Mouse (Mus musculus) midbrain, postnatal 0 days (tissue): ENCODE results near the gene Eid1. TPM values are rescaled to one million over a fixed set of nuclear protein-coding genes. Genes with fewer than 3 reads are reported as not detected.
A peak's percentile ranks its signal among the peaks of the same experiment; 100 is the strongest.

Experiments
- ATAC-seq: fragments of 200-750 bp; cut with Nextera tagmentation; 2 replicates; pipeline ENCODE4 v1.8.0; 2017; ENCODE audit warnings: moderate number of reproducible peaks, mild to moderate bottlenecking, moderate TSS enrichment, moderate library complexity; ENCODE audit not compliant: low FRiP score
- DNase-seq: peaks from one replicate; pipeline ENCODE4 v3.0.0-alpha.2; 2015; ENCODE audit warnings: low spot score
- H3K27ac ChIP-seq: fragments of 300-500 bp; sonication (generic); 2 replicates; pipeline ENCODE4 v1.5.1; 2014; ENCODE audit warnings: low read depth, mild to moderate bottlenecking, low read length, mixed read lengths
- H3K27me3 ChIP-seq: fragments of 300-500 bp; sonication (generic); 2 replicates; pipeline ENCODE4 v1.6.1; 2014; ENCODE audit warnings: low read length, control low read depth, mixed read lengths; ENCODE audit not compliant: insufficient read depth
- H3K36me3 ChIP-seq: fragments of 300-500 bp; sonication (generic); 2 replicates; pipeline ENCODE4 v1.6.1; 2014; ENCODE audit warnings: low read length, control low read depth, mixed read lengths; ENCODE audit not compliant: insufficient read depth
- H3K4me1 ChIP-seq: fragments of 300-500 bp; sonication (generic); 2 replicates; pipeline ENCODE4 v1.6.1; 2014; ENCODE audit warnings: mild to moderate bottlenecking, control low read depth, antibody characterized with exemption, low read length, mixed read lengths; ENCODE audit not compliant: insufficient read depth
- H3K4me2 ChIP-seq: fragments of 300-500 bp; sonication (generic); 2 replicates; pipeline ENCODE4 v1.6.1; 2014; ENCODE audit warnings: low read depth, mild to moderate bottlenecking, low read length, mixed read lengths; ENCODE audit not compliant: poor library complexity, severe bottlenecking
- H3K4me3 ChIP-seq: fragments of 300-500 bp; sonication (generic); 2 replicates; pipeline ENCODE4 v1.5.1; 2014; ENCODE audit warnings: low read depth, mild to moderate bottlenecking, low read length, moderate library complexity
- H3K9ac ChIP-seq: fragments of 300-500 bp; sonication (generic); replicated peaks from 2 replicates; pipeline ENCODE4 v1.6.1; 2014; ENCODE audit warnings: mild to moderate bottlenecking, low read length, moderate library complexity, mixed read lengths; ENCODE audit not compliant: poor library complexity, severe bottlenecking
- H3K9me3 ChIP-seq: fragments of 300-500 bp; sonication (generic); 2 replicates; pipeline ENCODE4 v1.6.1; 2016; ENCODE audit warnings: low read length, control low read depth
- CTCF ChIP-seq: IDR thresholded peaks from 2 replicates; pipeline ENCODE4 v1.5.1; 2016; ENCODE audit warnings: antibody characterized with exemption, mild to moderate bottlenecking
- WGBS: fragments of 180-500 bp; shearing (Covaris S2); extraction: QIAGEN DNeasy Blood & Tissue Kit; methylation state at CpG from one replicate; pipeline ENCODE4 v1.1.7; 2014; 5-methylcytosine and 5-hydroxymethylcytosine counted together
- polyA plus RNA-seq: library from polyadenylated mRNA; unstranded; fragments of >200 nt; fragmentation: Nextera tagmentation; extraction: Ambion mirVana; gene quantifications from 2 replicates; pipeline ENCODE4 v1.2.1, GENCODE M21; 2015
- total RNA-seq: library from RNA; depleted of rRNA; stranded (reverse); fragments of >200 nt; gene quantifications from 2 replicates; pipeline ENCODE4 v1.2.3, GENCODE M21; 2014

The Eid1 gene
- total and polyA plus RNA-seq, 2 experiments from 2014 or later = 428 to 465 TPM

GRCm38 (mm10) chr2:125681811-125682210 is 8.9 kb downstream of the Eid1 start:
- 78% methylated on average over 9 of the region's 9 CpGs for WGBS

GRCm38 (mm10) chr2:125683895-125684294 is 11.0 kb downstream of the Eid1 start:
- H3K4me1 ChIP-seq = no peaks in the 10 kb centered on the region
- no peak overlapping the region for H3K4me3 ChIP-seq
- H3K27ac ChIP-seq = no peak overlapping the region
- H3K27me3 ChIP-seq = no peaks in the 10 kb centered on the region
- no peak overlapping the region for H3K9ac ChIP-seq
- no peak for DNase-seq
- 86% methylated on average over 7 of the region's 7 CpGs for WGBS
- no peak for TF ChIP-seq CTCF
- no peaks in the 10 kb centered on the region for H3K9me3 ChIP-seq
- H3K4me2 ChIP-seq = no peak overlapping the region
- ATAC-seq = no peak
- no peaks in the 10 kb centered on the region for H3K36me3 ChIP-seq

More at GRCm38 (mm10) chr2:125681811-125682210, 8.9 kb downstream of the Eid1 start:
- no peaks in the 10 kb centered on the region for H3K9me3 ChIP-seq
- DNase-seq (no peak), ATAC-seq (no peak)
- no peaks in the 10 kb centered on the region for H3K4me1 ChIP-seq
- no peak overlapping the region for H3K4me3 ChIP-seq
- TF ChIP-seq CTCF = no peak
- no peak overlapping the region for H3K27ac ChIP-seq
- no peak overlapping the region for H3K4me2 ChIP-seq
- H3K27me3 ChIP-seq = no peaks in the 10 kb centered on the region
- H3K9ac ChIP-seq = no peak overlapping the region
- H3K36me3 ChIP-seq = no peaks in the 10 kb centered on the region

GRCm38 (mm10) chr2:125684559-125685440 is 11.9 kb downstream of the Eid1 start:
- Histone ChIP-seq H3K27me3 (no peaks in the 10 kb centered on the region), H3K9me3 (no peaks in the 10 kb centered on the region), H3K36me3 (no peaks in the 10 kb centered on the region), H3K27ac (no peak overlapping the region), H3K4me2 (no peak overlapping the region), H3K4me1 (no peaks in the 10 kb centered on the region), H3K9ac (no peak overlapping the region), H3K4me3 (no peak overlapping the region)
- DNase-seq = peak; percentile 37
- ATAC-seq = peak; percentile 58; the same call in 1 of the 2 replicates
- TF ChIP-seq CTCF = no peak
- WGBS = 63% methylated on average over 10 of the region's 10 CpGs

- Histone ChIP-seq H3K27ac (no peak overlapping the region), H3K9ac (no peak overlapping the region), H3K27me3 (no peaks in the 10 kb centered on the region), H3K4me2 (no peak overlapping the region), H3K36me3 (no peaks in the 10 kb centered on the region), H3K4me3 (no peak overlapping the region), H3K4me1 (no peaks in the 10 kb centered on the region), H3K9me3 (no peaks in the 10 kb centered on the region)
- WGBS = 56% methylated on average over 9 of the region's 9 CpGs
- no peak for TF ChIP-seq CTCF
- ATAC-seq (no peak), DNase-seq (no peak)
Observed at GRCm38 (mm10) chr2:125685441-125686150, 12.7 kb downstream of the Eid1 start.

GRCm38 (mm10) chr2:125692010-125692409 is 19.1 kb downstream of the Eid1 start:
- no peak overlapping the region for H3K4me2 ChIP-seq
- H3K36me3 ChIP-seq = no peaks in the 10 kb centered on the region
- H3K9ac ChIP-seq = no peak overlapping the region
- no peak overlapping the region for H3K27ac ChIP-seq
- no peak for DNase-seq
- ATAC-seq = no peak
- WGBS = 88% methylated on average over 2 of the region's 2 CpGs
- H3K9me3 ChIP-seq = no peaks in the 10 kb centered on the region
- H3K4me3 ChIP-seq = no peak overlapping the region
- no peak for TF ChIP-seq CTCF
- H3K4me1 ChIP-seq = no peaks in the 10 kb centered on the region
- no peaks in the 10 kb centered on the region for H3K27me3 ChIP-seq

GRCm38 (mm10) chr2:125694798-125695197 is 21.9 kb downstream of the Eid1 start:
- Histone ChIP-seq H3K27me3 (no peaks in the 10 kb centered on the region), H3K9ac (no peak overlapping the region), H3K27ac (no peak overlapping the region), H3K9me3 (no peaks in the 10 kb centered on the region), H3K4me3 (no peak overlapping the region), H3K4me1 (no peaks in the 10 kb centered on the region), H3K4me2 (no peak overlapping the region), H3K36me3 (no peaks in the 10 kb centered on the region)
- WGBS = 72% methylated on average over 2 of the region's 2 CpGs
- DNase-seq = no peak
- no peak for ATAC-seq
- no peak for TF ChIP-seq CTCF
